Mouse (Mus musculus): Measurements from ENCODE around the gene Ptchd4. TPM values are rescaled to one million over a fixed set of nuclear protein-coding genes. Genes with fewer than 3 reads are reported as not detected.

Gene Ptchd4
- polyA plus RNA-seq, 1 experiment from 2014 or later = 0.57 TPM

GRCm38 (mm10) chr17:42335787-42336186, 20.0 kb downstream of the Ptchd4 start:
- Histone ChIP-seq H3K4me1 (replicated peaks; ENCODE audit: insufficient read depth, low read length) (no peaks in the 10 kb centered on the region), H3K9me3 (replicated peaks; ENCODE audit: low read length) (no peaks in the 10 kb centered on the region), H3K4me2 (ENCODE audit: low read length) (no peak overlapping the region), H3K9ac (ENCODE audit: low read depth, low read length) (no peak overlapping the region), H3K27me3 (ENCODE audit: insufficient read depth, low read length) (no peaks in the 10 kb centered on the region), H3K36me3 (ENCODE audit: insufficient read depth, low read length) (no peaks in the 10 kb centered on the region), H3K27ac (no peak overlapping the region), H3K4me3 (replicated peaks; ENCODE audit: low read depth, low read length) (no peak overlapping the region)
- ATAC-seq (replicated peaks; ENCODE audit: low FRiP score, low read depth) = no peak
- no peak for DNase-seq (ENCODE audit: low spot score)
- TF ChIP-seq CTCF (IDR thresholded peaks at IDR 0.05; ENCODE audit: low read depth) = no peak

GRCm38 (mm10) chr17:42336571-42336970, 20.8 kb downstream of the Ptchd4 start:
- Histone ChIP-seq H3K36me3 (ENCODE audit: insufficient read depth, low read length) (no peaks in the 10 kb centered on the region), H3K4me1 (replicated peaks; ENCODE audit: insufficient read depth, low read length) (no peaks in the 10 kb centered on the region), H3K9me3 (replicated peaks; ENCODE audit: low read length) (no peaks in the 10 kb centered on the region), H3K27ac (no peak overlapping the region), H3K4me2 (ENCODE audit: low read length) (no peak overlapping the region), H3K9ac (ENCODE audit: low read depth, low read length) (no peak overlapping the region), H3K4me3 (replicated peaks; ENCODE audit: low read depth, low read length) (no peak overlapping the region), H3K27me3 (ENCODE audit: insufficient read depth, low read length) (no peaks in the 10 kb centered on the region)
- DNase-seq (ENCODE audit: low spot score) = no peak
- ATAC-seq (replicated peaks; ENCODE audit: low FRiP score, low read depth) = no peak
- TF ChIP-seq CTCF (IDR thresholded peaks at IDR 0.05; ENCODE audit: low read depth) = no peak
- WGBS = 84% methylated on average over 6 of the region's 6 CpGs

GRCm38 (mm10) chr17:42346027-42346426, 30.3 kb downstream of the Ptchd4 start:
- Histone ChIP-seq H3K9ac (ENCODE audit: low read depth, low read length) (no peak overlapping the region), H3K4me1 (replicated peaks; ENCODE audit: insufficient read depth, low read length) (no peaks in the 10 kb centered on the region), H3K4me2 (ENCODE audit: low read length) (no peak overlapping the region), H3K4me3 (replicated peaks; ENCODE audit: low read depth, low read length) (no peak overlapping the region), H3K9me3 (replicated peaks; ENCODE audit: low read length) (no peaks in the 10 kb centered on the region), H3K27me3 (ENCODE audit: insufficient read depth, low read length) (no peaks in the 10 kb centered on the region), H3K36me3 (ENCODE audit: insufficient read depth, low read length) (no peaks in the 10 kb centered on the region), H3K27ac (no peak overlapping the region)
- DNase-seq (ENCODE audit: low spot score) (no peak), ATAC-seq (replicated peaks; ENCODE audit: low FRiP score, low read depth) (no peak)
- TF ChIP-seq CTCF (IDR thresholded peaks at IDR 0.05; ENCODE audit: low read depth) = no peak

GRCm38 (mm10) chr17:42358481-42358880, 42.7 kb downstream of the Ptchd4 start:
- no peak overlapping the region for H3K9ac ChIP-seq (ENCODE audit: low read depth, low read length)
- no peak overlapping the region for H3K27ac ChIP-seq
- H3K4me2 ChIP-seq (ENCODE audit: low read length) = no peak overlapping the region
- no peaks in the 10 kb centered on the region for H3K27me3 ChIP-seq (ENCODE audit: insufficient read depth, low read length)
- ATAC-seq (replicated peaks; ENCODE audit: low FRiP score, low read depth) = no peak
- TF ChIP-seq CTCF (IDR thresholded peaks at IDR 0.05; ENCODE audit: low read depth) = no peak
- no peak for DNase-seq (ENCODE audit: low spot score)
- H3K36me3 ChIP-seq (ENCODE audit: insufficient read depth, low read length) = no peaks in the 10 kb centered on the region
- H3K9me3 ChIP-seq (replicated peaks; ENCODE audit: low read length) = no peaks in the 10 kb centered on the region
- H3K4me1 ChIP-seq (replicated peaks; ENCODE audit: insufficient read depth, low read length) = no peaks in the 10 kb centered on the region
- no peak overlapping the region for H3K4me3 ChIP-seq (replicated peaks; ENCODE audit: low read depth, low read length)
- WGBS = 50% methylated on average over 1 of the region's 1 CpGs

- H3K27ac ChIP-seq = no peak overlapping the region
- H3K4me1 ChIP-seq (replicated peaks; ENCODE audit: insufficient read depth, low read length) = no peaks in the 10 kb centered on the region
- ATAC-seq (replicated peaks; ENCODE audit: low FRiP score, low read depth) (no peak), DNase-seq (ENCODE audit: low spot score) (no peak)
- no peaks in the 10 kb centered on the region for H3K36me3 ChIP-seq (ENCODE audit: insufficient read depth, low read length)
- no peak overlapping the region for H3K9ac ChIP-seq (ENCODE audit: low read depth, low read length)
- no peak for TF ChIP-seq CTCF (IDR thresholded peaks at IDR 0.05; ENCODE audit: low read depth)
- no peaks in the 10 kb centered on the region for H3K27me3 ChIP-seq (ENCODE audit: insufficient read depth, low read length)
- H3K4me2 ChIP-seq (ENCODE audit: low read length) = no peak overlapping the region
- H3K9me3 ChIP-seq (replicated peaks; ENCODE audit: low read length) = no peaks in the 10 kb centered on the region
- H3K4me3 ChIP-seq (replicated peaks; ENCODE audit: low read depth, low read length) = no peak overlapping the region
- 90% methylated on average over 6 of the region's 6 CpGs for WGBS
These were observed 47.5 kb downstream of the Ptchd4 start for GRCm38 (mm10) chr17:42363085-42363710.

GRCm38 (mm10) chr17:42364716-42365115, 49.0 kb downstream of the Ptchd4 start:
- Histone ChIP-seq H3K4me1 (replicated peaks; ENCODE audit: insufficient read depth, low read length) (no peaks in the 10 kb centered on the region), H3K36me3 (ENCODE audit: insufficient read depth, low read length) (no peaks in the 10 kb centered on the region), H3K27ac (no peak overlapping the region), H3K9ac (ENCODE audit: low read depth, low read length) (no peak overlapping the region), H3K9me3 (replicated peaks; ENCODE audit: low read length) (no peaks in the 10 kb centered on the region), H3K4me2 (ENCODE audit: low read length) (no peak overlapping the region), H3K27me3 (ENCODE audit: insufficient read depth, low read length) (no peaks in the 10 kb centered on the region), H3K4me3 (replicated peaks; ENCODE audit: low read depth, low read length) (no peak overlapping the region)
- WGBS = 35% methylated on average over 1 of the region's 1 CpGs
- ATAC-seq (replicated peaks; ENCODE audit: low FRiP score, low read depth) = no peak
- no peak for TF ChIP-seq CTCF (IDR thresholded peaks at IDR 0.05; ENCODE audit: low read depth)
- DNase-seq (ENCODE audit: low spot score) = no peak

GRCm38 (mm10) chr17:42374881-42375280, 59.1 kb downstream of the Ptchd4 start:
- Histone ChIP-seq H3K4me2 (ENCODE audit: low read length) (no peak overlapping the region), H3K27me3 (ENCODE audit: insufficient read depth, low read length) (no peaks in the 10 kb centered on the region), H3K9me3 (replicated peaks; ENCODE audit: low read length) (no peaks in the 10 kb centered on the region), H3K4me1 (replicated peaks; ENCODE audit: insufficient read depth, low read length) (no peaks in the 10 kb centered on the region), H3K9ac (ENCODE audit: low read depth, low read length) (no peak overlapping the region), H3K36me3 (ENCODE audit: insufficient read depth, low read length) (no peaks in the 10 kb centered on the region), H3K4me3 (replicated peaks; ENCODE audit: low read depth, low read length) (no peak overlapping the region), H3K27ac (no peak overlapping the region)
- 84% methylated on average over 4 of the region's 4 CpGs for WGBS
- no peak for TF ChIP-seq CTCF (IDR thresholded peaks at IDR 0.05; ENCODE audit: low read depth)
- ATAC-seq (replicated peaks; ENCODE audit: low FRiP score, low read depth) (no peak), DNase-seq (ENCODE audit: low spot score) (no peak)
